Mouse (Mus musculus) mouse trophoblast stem cell (cell line): Measurements from ENCODE around the gene Pacrg.

Experiments
- in situ Hi-C, 2 experiments: fragments of 300-500 bp; cut with MseI, MboI; formaldehyde crosslinking; loops; 2 replicates in 1 of 2; 3 replicates in 1 of 2; pipeline ENCODE4 v1.15.1; 2025

Gene Pacrg

GRCm38 (mm10) chr17:10493124-10493523 is 347.0 kb downstream of the Pacrg start:
- in situ Hi-C loops = loop anchor here in 1 of 2 experiments (10.0 to 25.0 kb wide), 2 partner anchors 178 to 731 kb away; partner anchors contain the start of gene Qk

- in situ Hi-C loops = loop anchor here in 1 of 2 experiments (10.0 to 25.0 kb wide), 2 partner anchors 176 to 728 kb away; partner anchors contain the start of gene Qk
Observed at GRCm38 (mm10) chr17:10490374-10491169, 349.5 kb downstream of the Pacrg start.

DNA sequence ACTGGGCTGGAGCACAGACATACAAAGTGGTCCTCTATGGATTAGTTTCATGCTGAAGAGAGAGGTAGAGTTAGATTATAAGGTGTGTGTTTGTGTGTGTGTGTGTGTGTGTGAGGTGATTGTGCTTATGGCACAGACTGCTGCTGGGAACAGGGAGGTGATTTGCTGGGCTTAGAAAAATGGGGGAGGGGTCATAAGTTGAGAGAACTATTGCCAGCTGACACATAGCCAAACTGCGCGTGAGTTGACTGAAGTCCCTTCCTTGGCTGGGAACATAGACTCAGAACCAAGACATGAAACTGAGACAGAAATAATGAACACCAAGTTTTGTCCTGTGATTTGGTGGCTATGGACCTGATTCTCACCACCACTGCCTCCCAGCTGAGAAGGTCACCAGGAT is 351.2 kb downstream of the Pacrg start:
- in situ Hi-C loops = loop anchor here in 1 of 2 experiments (10.0 to 25.0 kb wide), 2 partner anchors 154 to 727 kb away; no protein-coding TSS in a partner anchor

GRCm38 (mm10) chr17:10483945-10484546 is 356.1 kb downstream of the Pacrg start:
- in situ Hi-C loops = loop anchor here in 1 of 2 experiments (10.0 to 25.0 kb wide), 2 partner anchors 149 to 722 kb away; no protein-coding TSS in a partner anchor

- in situ Hi-C loops = loop anchor here in 1 of 2 experiments (10.0 to 25.0 kb wide), 2 partner anchors 146 to 719 kb away; no protein-coding TSS in a partner anchor
Observed at GRCm38 (mm10) chr17:10481081-10481480, 359.0 kb downstream of the Pacrg start.

GRCm38 (mm10) chr17:10479020-10479707 is 360.9 kb downstream of the Pacrg start:
- in situ Hi-C loops = loop anchor here in 1 of 2 experiments (25.0 kb wide), 1 partner anchor 717 kb away; no protein-coding TSS in a partner anchor

DNA sequence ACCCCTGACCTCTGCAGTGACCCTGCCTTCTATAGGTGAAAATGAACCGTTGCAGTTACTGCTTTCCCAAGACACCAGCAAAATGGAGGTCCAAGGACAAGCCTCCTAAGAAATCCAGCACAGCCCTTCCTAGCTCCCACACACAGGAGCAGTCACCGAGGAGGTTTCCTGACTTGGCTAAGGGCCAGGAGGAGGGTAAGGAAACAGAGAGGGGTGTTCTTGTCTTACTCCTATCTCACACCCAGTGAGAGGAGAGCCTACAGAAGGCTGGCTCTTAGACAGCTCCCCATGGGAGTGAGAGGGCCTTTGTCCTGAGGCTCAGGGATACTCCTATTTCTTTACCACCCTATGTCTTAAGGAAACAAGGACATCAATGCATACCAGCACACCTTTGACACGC is 361.7 kb downstream of the Pacrg start:
- in situ Hi-C loops = loop anchor here in 1 of 2 experiments (25.0 kb wide), 1 partner anchor 716 kb away; no protein-coding TSS in a partner anchor

DNA sequence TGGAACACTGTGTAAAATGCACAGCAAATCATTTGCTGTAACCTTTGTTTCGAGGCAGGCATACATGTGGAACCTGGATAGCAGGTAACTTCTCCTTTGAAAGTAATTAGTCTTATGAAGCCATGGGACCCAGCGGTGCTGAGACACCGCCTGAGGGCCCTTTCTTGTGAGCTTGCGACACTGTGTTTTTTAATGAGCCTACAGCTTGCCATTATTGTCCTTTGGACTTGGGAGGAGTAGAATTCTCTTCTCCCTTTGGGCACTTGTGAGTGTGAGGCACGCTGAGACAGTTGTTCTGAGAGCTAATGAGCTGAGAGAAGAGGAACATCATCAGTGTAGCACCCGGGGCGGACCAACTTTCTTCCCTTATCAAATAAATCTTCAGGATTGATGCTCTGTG is 363.3 kb downstream of the Pacrg start:
- in situ Hi-C loops = loop anchor here in 1 of 2 experiments (25.0 kb wide), 1 partner anchor 715 kb away; no protein-coding TSS in a partner anchor

- in situ Hi-C loops = loop anchor here in 1 of 2 experiments (25.0 kb wide), 1 partner anchor 713 kb away; no protein-coding TSS in a partner anchor
Observed at GRCm38 (mm10) chr17:10474972-10475371, 365.1 kb downstream of the Pacrg start.

DNA sequence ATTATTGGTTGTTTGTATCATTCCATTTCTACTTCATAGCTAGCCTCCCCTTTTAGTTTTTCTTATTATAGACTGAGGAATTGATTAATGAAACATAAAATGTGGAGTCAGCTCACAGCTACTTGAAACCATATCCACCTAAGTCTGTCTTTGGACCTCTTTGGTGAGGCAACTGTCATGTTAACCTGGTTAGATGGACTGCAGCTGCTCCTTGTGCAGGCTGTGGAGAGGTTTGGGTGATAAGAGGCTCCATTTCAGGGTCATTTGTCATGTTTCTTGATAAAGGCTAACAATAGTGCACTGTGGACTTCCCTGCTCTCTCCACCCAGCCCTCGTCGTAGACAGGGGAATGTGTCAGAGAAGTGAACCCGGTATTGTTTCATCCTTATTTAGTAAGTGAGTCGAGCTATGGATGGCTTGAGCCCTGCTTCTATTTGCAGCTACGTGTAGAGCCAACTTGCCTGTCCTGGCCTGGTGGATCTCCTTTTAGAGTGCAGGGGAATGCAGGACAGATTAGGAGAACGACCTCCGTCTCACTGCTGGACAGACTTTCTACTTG is 366.2 kb downstream of the Pacrg start:
- in situ Hi-C loops = no loop called here

DNA sequence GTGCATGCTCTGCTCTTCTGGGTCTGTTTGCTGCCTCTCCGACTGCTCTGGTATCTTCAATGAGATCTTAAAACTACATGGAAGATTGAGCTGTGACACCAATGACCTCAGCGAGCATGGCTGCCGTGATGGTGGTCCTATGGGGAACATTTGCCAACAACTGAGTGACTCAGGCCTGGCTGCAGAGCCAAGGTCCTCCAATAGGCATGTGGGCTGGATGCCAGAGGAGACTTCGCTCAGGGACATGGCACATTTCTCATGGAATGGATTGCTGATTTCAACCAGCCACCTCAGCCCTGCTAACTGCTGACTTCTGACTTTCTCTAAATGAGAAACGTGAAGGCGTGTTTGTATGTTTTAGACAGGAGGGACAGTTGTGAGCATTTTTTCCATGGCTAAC is 366.9 kb downstream of the Pacrg start:
- in situ Hi-C loops = no loop called here

DNA sequence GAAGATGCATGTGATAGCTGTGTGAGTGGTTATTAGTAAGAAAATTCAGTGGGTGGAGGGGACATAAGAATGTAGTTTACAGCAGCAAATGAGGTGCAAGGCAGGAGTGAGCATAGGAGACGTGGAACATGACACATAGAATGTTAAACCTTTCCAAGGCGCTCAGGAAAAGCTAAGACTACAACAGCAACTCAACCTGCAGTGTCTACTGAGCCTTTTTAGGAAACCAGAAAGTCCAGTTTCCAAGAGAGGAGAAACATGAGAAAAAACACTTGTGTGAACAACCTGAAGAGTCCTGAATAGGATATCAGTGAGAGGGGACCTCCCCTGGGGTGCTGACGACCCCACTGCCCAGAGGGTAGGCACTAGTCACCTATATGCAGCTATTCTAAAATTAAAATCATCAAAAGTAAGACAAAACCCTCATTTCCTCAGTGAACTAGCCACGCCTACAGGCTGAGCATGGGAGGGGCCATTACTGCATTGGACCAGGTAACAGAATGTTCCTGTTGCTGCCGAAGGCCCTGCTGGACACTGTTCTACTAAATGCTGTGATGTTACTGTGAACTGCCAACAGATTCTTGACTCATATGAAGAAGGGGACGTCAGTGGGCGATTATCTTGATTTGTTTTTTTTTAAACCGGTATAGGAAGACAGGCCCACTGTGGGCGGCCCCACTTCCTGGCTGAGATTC is 370.1 kb downstream of the Pacrg start:
- in situ Hi-C loops = no loop called here

GRCm38 (mm10) chr17:10467102-10467501 is 373.0 kb downstream of the Pacrg start:
- in situ Hi-C loops = no loop called here

DNA sequence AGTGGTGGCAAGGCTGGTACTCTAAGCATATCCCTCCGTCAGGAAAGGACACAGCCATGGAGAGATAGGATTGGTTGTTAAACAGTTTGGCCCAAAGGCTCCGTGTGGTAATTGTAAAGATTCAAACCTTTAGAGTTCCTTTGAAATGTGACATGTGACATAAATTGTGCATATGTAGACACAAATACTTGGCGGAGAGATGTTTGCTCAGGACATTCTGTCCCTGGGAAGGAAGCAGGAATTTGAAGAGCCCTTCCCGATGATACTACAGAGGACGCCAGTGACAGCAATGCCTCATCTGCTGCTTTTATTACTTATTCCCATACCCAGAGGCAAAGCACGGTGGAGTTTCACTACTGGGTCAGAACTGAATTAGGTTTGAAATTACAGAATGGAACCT is 374.6 kb downstream of the Pacrg start:
- in situ Hi-C loops = no loop called here

GRCm38 (mm10) chr17:10464700-10465099 is 375.4 kb downstream of the Pacrg start:
- in situ Hi-C loops = no loop called here

GRCm38 (mm10) chr17:10463626-10464025 is 376.5 kb downstream of the Pacrg start:
- in situ Hi-C loops = no loop called here

- in situ Hi-C loops = no loop called here
Observed at GRCm38 (mm10) chr17:10460916-10461315, 379.2 kb downstream of the Pacrg start.

DNA sequence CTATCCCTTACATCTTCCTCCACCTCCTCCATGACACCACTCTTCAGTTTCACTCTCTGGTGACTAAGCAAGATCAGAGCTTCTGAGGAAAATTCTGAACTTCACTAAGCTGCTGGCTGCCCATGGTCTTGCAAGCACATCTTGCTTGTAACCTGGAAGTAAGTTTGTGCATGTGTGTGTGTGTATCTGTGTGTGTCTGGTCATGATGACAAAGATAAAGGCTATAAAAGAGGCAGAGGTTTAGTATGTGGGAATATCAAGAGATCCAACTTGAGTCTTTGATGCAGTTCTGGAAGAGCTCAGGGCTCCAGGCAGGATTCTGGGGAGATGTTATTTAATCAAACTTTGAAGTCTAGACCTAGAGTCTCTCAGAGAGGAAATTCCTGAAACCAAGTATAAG is 381.4 kb downstream of the Pacrg start:
- in situ Hi-C loops = no loop called here

DNA sequence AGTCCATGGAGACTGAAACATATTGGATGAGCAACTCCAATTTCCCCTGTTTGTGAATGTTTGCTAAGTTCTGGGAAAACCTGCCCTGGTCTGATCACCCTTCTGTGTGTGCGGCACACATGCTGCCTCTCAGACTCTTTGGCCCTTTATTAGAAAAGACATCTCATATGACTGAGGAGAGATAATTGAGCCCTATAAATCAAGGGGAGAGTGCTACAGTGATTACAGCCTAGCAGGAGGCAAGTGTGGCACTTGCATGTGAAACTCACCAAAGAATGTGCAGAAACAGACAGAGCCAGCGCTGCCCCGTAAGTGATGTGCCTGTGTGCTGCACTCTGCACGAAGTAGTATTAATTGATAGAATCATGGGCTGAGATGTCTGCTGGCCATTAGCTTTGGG is 383.7 kb downstream of the Pacrg start:
- in situ Hi-C loops = no loop called here

GRCm38 (mm10) chr17:10455961-10456360 is 384.1 kb downstream of the Pacrg start:
- in situ Hi-C loops = no loop called here

DNA sequence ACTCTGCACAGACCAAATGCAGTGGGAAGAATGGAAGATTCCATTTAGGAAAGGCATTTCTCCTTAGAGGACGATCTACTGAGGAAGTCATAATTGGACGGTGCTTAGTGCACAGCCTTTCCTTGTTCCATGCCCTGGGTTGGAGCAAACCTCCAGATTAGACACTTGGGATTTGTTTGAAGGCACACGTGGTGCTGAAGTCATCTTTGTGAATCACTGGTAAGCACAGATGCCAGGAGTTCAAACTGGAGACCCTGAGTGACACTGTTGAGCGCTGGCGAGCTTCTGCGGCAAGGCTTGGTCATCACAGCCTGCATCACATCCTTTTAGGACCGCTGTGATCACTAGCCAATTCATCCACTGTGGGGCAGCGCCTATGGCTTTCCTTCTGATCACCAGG is 385.7 kb downstream of the Pacrg start:
- in situ Hi-C loops = no loop called here
